Mouse (Mus musculus): ENCODE results near the gene Lrrc29. TPM values are rescaled to one million over a fixed set of nuclear protein-coding genes. Genes with fewer than 3 reads are reported as not detected.

Gene Lrrc29
- polyA plus RNA-seq, 1 experiment = 1.5 TPM

DNA sequence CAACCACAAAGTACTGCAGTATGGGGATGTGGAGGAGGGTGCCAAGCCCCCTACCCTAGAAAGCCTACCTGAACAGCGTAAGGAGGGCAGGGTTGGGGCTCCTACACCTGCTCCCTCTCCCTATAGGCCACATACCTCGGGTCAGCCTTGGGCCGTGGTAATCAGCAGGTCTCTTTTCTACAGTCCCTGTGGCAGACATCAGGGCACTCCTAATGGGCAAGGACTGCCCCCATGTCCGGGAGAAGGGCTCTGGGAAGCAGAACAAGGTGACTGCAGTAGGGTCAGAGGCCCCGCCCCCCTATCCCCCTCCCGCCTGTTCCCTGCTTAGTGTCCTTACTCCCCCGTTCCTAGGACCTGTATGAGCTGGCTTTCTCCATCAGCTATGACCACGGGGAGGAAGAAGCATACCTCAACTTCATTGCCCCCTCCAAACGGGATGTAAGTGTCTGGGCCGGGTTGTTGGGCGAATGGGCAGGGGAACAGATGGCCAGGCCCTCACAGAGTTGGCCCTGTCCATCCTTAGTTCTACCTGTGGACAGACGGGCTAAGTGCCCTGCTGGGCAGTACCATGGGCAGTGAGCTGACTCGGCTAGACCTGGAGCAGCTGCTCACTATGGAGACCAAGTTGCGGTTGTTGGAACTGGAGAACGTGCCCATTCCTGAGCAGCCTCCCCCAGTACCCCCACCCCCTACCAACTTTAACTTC lies 16.8 kb downstream of the Lrrc29 start:
- peaks cover 3% of the 10 kb centered on the region for H3K4me1 ChIP-seq (ENCODE audit: control insufficient read depth, insufficient read depth, low read length)
- H3K9ac ChIP-seq (ENCODE audit: low read depth, poor library complexity, severe bottlenecking) = no peak overlapping the region

GRCm38 (mm10) chr8:105308428-105308827 lies 17.6 kb downstream of the Lrrc29 start:
- no peaks in the 10 kb centered on the region for H3K9me3 ChIP-seq (replicated peaks; ENCODE audit: control insufficient read depth, insufficient read depth, low read length, poor library complexity, severe bottlenecking)
- no peak overlapping the region for H3K4me3 ChIP-seq (ENCODE audit: low read depth, low read length)
- H3K36me3 ChIP-seq (ENCODE audit: control insufficient read depth, insufficient read depth, low read length, poor library complexity, severe bottlenecking) = peaks cover 18% of the 10 kb centered on the region
- peaks cover 3% of the 10 kb centered on the region for H3K4me1 ChIP-seq (ENCODE audit: control insufficient read depth, insufficient read depth, low read length)
- no peaks in the 10 kb centered on the region for H3K27me3 ChIP-seq (ENCODE audit: control insufficient read depth, insufficient read depth, low read length, poor library complexity, severe bottlenecking)
- no peak overlapping the region for H3K9ac ChIP-seq (ENCODE audit: low read depth, poor library complexity, severe bottlenecking)
- H3K27ac ChIP-seq (ENCODE audit: insufficient read depth, low read length) = no peak overlapping the region
- TF ChIP-seq EP300 (IDR thresholded peaks at IDR 0.05; ENCODE audit: insufficient read depth, low read depth, low read length) = no peak
- TF ChIP-seq CTCF (IDR thresholded peaks at IDR 0.05; ENCODE audit: low read depth, low read length) = no peak
- TF ChIP-seq POLR2A (IDR thresholded peaks at IDR 0.05; ENCODE audit: insufficient read depth, low read length) = no peak

More for the DNA sequence above, 16.8 kb downstream of the Lrrc29 start:
- Histone ChIP-seq H3K27me3 (ENCODE audit: control insufficient read depth, insufficient read depth, low read length, poor library complexity, severe bottlenecking) (no peaks in the 10 kb centered on the region), H3K27ac (ENCODE audit: insufficient read depth, low read length) (no peak overlapping the region), H3K9me3 (replicated peaks; ENCODE audit: control insufficient read depth, insufficient read depth, low read length, poor library complexity, severe bottlenecking) (no peaks in the 10 kb centered on the region), H3K36me3 (ENCODE audit: control insufficient read depth, insufficient read depth, low read length, poor library complexity, severe bottlenecking) (peaks cover 10% of the 10 kb centered on the region), H3K4me3 (ENCODE audit: low read depth, low read length) (no peak overlapping the region)
- TF ChIP-seq POLR2A (IDR thresholded peaks at IDR 0.05; ENCODE audit: insufficient read depth, low read length) = no peak
- no peak for TF ChIP-seq CTCF (IDR thresholded peaks at IDR 0.05; ENCODE audit: low read depth, low read length)
- TF ChIP-seq EP300 (IDR thresholded peaks at IDR 0.05; ENCODE audit: insufficient read depth, low read depth, low read length) = no peak

GRCm38 (mm10) chr8:105307670-105308069 lies 18.4 kb downstream of the Lrrc29 start:
- no peak for TF ChIP-seq CTCF (IDR thresholded peaks at IDR 0.05; ENCODE audit: low read depth, low read length)
- no peak for TF ChIP-seq POLR2A (IDR thresholded peaks at IDR 0.05; ENCODE audit: insufficient read depth, low read length)
- no peak for TF ChIP-seq EP300 (IDR thresholded peaks at IDR 0.05; ENCODE audit: insufficient read depth, low read depth, low read length)
- no peaks in the 10 kb centered on the region for H3K27me3 ChIP-seq (ENCODE audit: control insufficient read depth, insufficient read depth, low read length, poor library complexity, severe bottlenecking)
- H3K4me1 ChIP-seq (ENCODE audit: control insufficient read depth, insufficient read depth, low read length) = peaks cover 3% of the 10 kb centered on the region
- no peak overlapping the region for H3K27ac ChIP-seq (ENCODE audit: insufficient read depth, low read length)
- H3K36me3 ChIP-seq (ENCODE audit: control insufficient read depth, insufficient read depth, low read length, poor library complexity, severe bottlenecking) = peaks cover 24% of the 10 kb centered on the region
- H3K9me3 ChIP-seq (replicated peaks; ENCODE audit: control insufficient read depth, insufficient read depth, low read length, poor library complexity, severe bottlenecking) = no peaks in the 10 kb centered on the region
- no peak overlapping the region for H3K4me3 ChIP-seq (ENCODE audit: low read depth, low read length)
- H3K9ac ChIP-seq (ENCODE audit: low read depth, poor library complexity, severe bottlenecking) = no peak overlapping the region

- H3K4me1 ChIP-seq (ENCODE audit: control insufficient read depth, insufficient read depth, low read length) = peaks cover 3% of the 10 kb centered on the region
- H3K9me3 ChIP-seq (replicated peaks; ENCODE audit: control insufficient read depth, insufficient read depth, low read length, poor library complexity, severe bottlenecking) = no peaks in the 10 kb centered on the region
- no peaks in the 10 kb centered on the region for H3K27me3 ChIP-seq (ENCODE audit: control insufficient read depth, insufficient read depth, low read length, poor library complexity, severe bottlenecking)
- TF ChIP-seq EP300 (IDR thresholded peaks at IDR 0.05; ENCODE audit: insufficient read depth, low read depth, low read length) (no peak), POLR2A (IDR thresholded peaks at IDR 0.05; ENCODE audit: insufficient read depth, low read length) (no peak), CTCF (IDR thresholded peaks at IDR 0.05; ENCODE audit: low read depth, low read length) (no peak)
- peak overlapping the region; percentile 62 for H3K9ac ChIP-seq (ENCODE audit: low read depth, poor library complexity, severe bottlenecking)
- H3K27ac ChIP-seq (ENCODE audit: insufficient read depth, low read length) = peak overlapping the region; percentile 49
- H3K36me3 ChIP-seq (ENCODE audit: control insufficient read depth, insufficient read depth, low read length, poor library complexity, severe bottlenecking) = peaks cover 36% of the 10 kb centered on the region
- peak overlapping the region; percentile 78 for H3K4me3 ChIP-seq (ENCODE audit: low read depth, low read length)
These were observed 19.9 kb downstream of the Lrrc29 start for GRCm38 (mm10) chr8:105306146-105306691.

GRCm38 (mm10) chr8:105305211-105306145 lies 20.6 kb downstream of the Lrrc29 start, which contains the start of gene Elmo3:
Elmo3 (plus strand) TSS chr8:105305601.
- Histone ChIP-seq H3K27ac (ENCODE audit: insufficient read depth, low read length) (peak within 1 kb of the TSS; percentile 75), H3K27me3 (ENCODE audit: control insufficient read depth, insufficient read depth, low read length, poor library complexity, severe bottlenecking) (no peaks in the 10 kb centered on the region), H3K9me3 (replicated peaks; ENCODE audit: control insufficient read depth, insufficient read depth, low read length, poor library complexity, severe bottlenecking) (no peaks in the 10 kb centered on the region), H3K36me3 (ENCODE audit: control insufficient read depth, insufficient read depth, low read length, poor library complexity, severe bottlenecking) (peaks cover 43% of the 10 kb centered on the region), H3K9ac (ENCODE audit: low read depth, poor library complexity, severe bottlenecking) (peak within 1 kb of the TSS; percentile 62), H3K4me3 (ENCODE audit: low read depth, low read length) (peak within 1 kb of the TSS; percentile 78), H3K4me1 (ENCODE audit: control insufficient read depth, insufficient read depth, low read length) (peaks cover 3% of the 10 kb centered on the region)
- TF ChIP-seq EP300 (IDR thresholded peaks at IDR 0.05; ENCODE audit: insufficient read depth, low read depth, low read length) (peak; percentile 71; the same call in 1 of the 2 replicates), POLR2A (IDR thresholded peaks at IDR 0.05; ENCODE audit: insufficient read depth, low read length) (no peak)

Data from ES-Bruce4 (cell line).